Mouse (Mus musculus) heart, embryonic 12.5 days (tissue): Measurements from ENCODE around the gene Rnf114. TPM values are rescaled to one million over a fixed set of nuclear protein-coding genes. Genes with fewer than 3 reads are reported as not detected.

ENCODE experiments used
- ATAC-seq: fragments of 200-750 bp; cut with Nextera tagmentation; 2 replicates; pipeline ENCODE4 v1.8.0; 2017; ENCODE audit warnings: moderate TSS enrichment, moderate library complexity; ENCODE audit not compliant: insufficient number of reproducible peaks, low FRiP score
- H3K27ac ChIP-seq: fragments of 300-500 bp; sonication (generic); 2 replicates; pipeline ENCODE4 v1.5.1; 2016; ENCODE audit warnings: mild to moderate bottlenecking, moderate library complexity; ENCODE audit not compliant: poor library complexity, severe bottlenecking
- H3K27me3 ChIP-seq: fragments of 300-500 bp; sonication (generic); replicated peaks from 2 replicates; pipeline ENCODE4 v1.6.1; 2016; ENCODE audit warnings: mild to moderate bottlenecking, moderate library complexity
- H3K36me3 ChIP-seq: fragments of 300-500 bp; sonication (generic); 2 replicates; pipeline ENCODE4 v1.6.1; 2016; ENCODE audit warnings: mild to moderate bottlenecking, moderate library complexity
- H3K4me1 ChIP-seq: fragments of 300-500 bp; sonication (generic); replicated peaks from 2 replicates; pipeline ENCODE4 v1.6.1; 2016; ENCODE audit warnings: mild to moderate bottlenecking
- H3K4me2 ChIP-seq: fragments of 300-500 bp; sonication (generic); 2 replicates; pipeline ENCODE4 v1.6.1; 2016; ENCODE audit warnings: mild to moderate bottlenecking, moderate library complexity
- H3K4me3 ChIP-seq: fragments of 300-500 bp; sonication (generic); 2 replicates; pipeline ENCODE4 v1.5.1; 2016; ENCODE audit warnings: mild to moderate bottlenecking
- H3K9ac ChIP-seq: fragments of 300-500 bp; sonication (generic); 2 replicates; pipeline ENCODE4 v1.6.1; 2016; ENCODE audit warnings: mild to moderate bottlenecking, moderate library complexity
- H3K9me3 ChIP-seq: fragments of 300-500 bp; sonication (generic); replicated peaks from 2 replicates; pipeline ENCODE4 v1.6.1; 2016; ENCODE audit warnings: mild to moderate bottlenecking, moderate library complexity
- WGBS: fragments of 180-500 bp; shearing (Covaris S2); methylation state at CpG from one replicate; pipeline ENCODE4 v1.1.7; 2016; 5-methylcytosine and 5-hydroxymethylcytosine counted together
- polyA plus RNA-seq: library from polyadenylated mRNA; unstranded; fragments of >200 nt; fragmentation: Nextera tagmentation; extraction: Ambion mirVana; gene quantifications from 2 replicates; pipeline ENCODE4 v1.2.1, GENCODE M21; 2016

Rnf114 gene
- polyA plus RNA-seq, 1 experiment from 2014 or later, result 62.9 TPM

GRCm38 (mm10) chr2:167506546-167507260 is 14.3 kb downstream of the Rnf114 start:
- WGBS, result 94% methylated on average over 10 of the region's 10 CpGs
- no peak for ATAC-seq
- Histone ChIP-seq H3K4me3 (no peak overlapping the region), H3K9ac (no peak overlapping the region), H3K36me3 (peaks cover 35% of the 10 kb centered on the region), H3K4me1 (peaks cover 56% of the 10 kb centered on the region), H3K4me2 (no peak overlapping the region), H3K27ac (no peak overlapping the region), H3K27me3 (no peaks in the 10 kb centered on the region), H3K9me3 (no peaks in the 10 kb centered on the region)

- no peaks in the 10 kb centered on the region for H3K27me3 ChIP-seq
- no peak overlapping the region for H3K4me3 ChIP-seq
- H3K27ac ChIP-seq, result no peak overlapping the region
- no peak overlapping the region for H3K9ac ChIP-seq
- peaks cover 46% of the 10 kb centered on the region for H3K36me3 ChIP-seq
- ATAC-seq, result no peak
- WGBS, result 72% methylated on average over 3 of the region's 3 CpGs
- H3K4me2 ChIP-seq, result no peak overlapping the region
- H3K9me3 ChIP-seq, result no peaks in the 10 kb centered on the region
- peaks cover 55% of the 10 kb centered on the region for H3K4me1 ChIP-seq
Observed at GRCm38 (mm10) chr2:167507719-167508385, 15.4 kb downstream of the Rnf114 start.

- Histone ChIP-seq H3K9ac (no peak overlapping the region), H3K9me3 (no peaks in the 10 kb centered on the region), H3K27me3 (no peaks in the 10 kb centered on the region), H3K27ac (no peak overlapping the region), H3K4me2 (no peak overlapping the region), H3K4me1 (peaks cover 54% of the 10 kb centered on the region), H3K4me3 (no peak overlapping the region), H3K36me3 (peaks cover 53% of the 10 kb centered on the region)
- no peak for ATAC-seq
- WGBS, result 97% methylated on average over 4 of the region's 4 CpGs
Observed at GRCm38 (mm10) chr2:167508569-167508968, 16.1 kb downstream of the Rnf114 start.

GRCm38 (mm10) chr2:167510485-167510884 is 18.0 kb downstream of the Rnf114 start:
- no peaks in the 10 kb centered on the region for H3K27me3 ChIP-seq
- ATAC-seq, result peak; percentile 70
- peak overlapping the region; percentile 74 for H3K27ac ChIP-seq
- H3K9me3 ChIP-seq, result no peaks in the 10 kb centered on the region
- peaks cover 42% of the 10 kb centered on the region for H3K4me1 ChIP-seq
- H3K4me3 ChIP-seq, result no peak overlapping the region
- peaks cover 71% of the 10 kb centered on the region for H3K36me3 ChIP-seq
- H3K9ac ChIP-seq, result peak overlapping the region; percentile 7; the same call in 1 of the 2 replicates
- peak overlapping the region; percentile 8; the same call in 1 of the 2 replicates for H3K4me2 ChIP-seq
- 32% methylated on average over 3 of the region's 3 CpGs for WGBS

- no peaks in the 10 kb centered on the region for H3K9me3 ChIP-seq
- no peaks in the 10 kb centered on the region for H3K27me3 ChIP-seq
- H3K36me3 ChIP-seq, result peaks cover 84% of the 10 kb centered on the region
- H3K4me3 ChIP-seq, result no peak overlapping the region
- ATAC-seq, result no peak
- no peak overlapping the region for H3K9ac ChIP-seq
- no peak overlapping the region for H3K27ac ChIP-seq
- peaks cover 28% of the 10 kb centered on the region for H3K4me1 ChIP-seq
- 93% methylated on average over 9 of the region's 9 CpGs for WGBS
- H3K4me2 ChIP-seq, result no peak overlapping the region
Observed at GRCm38 (mm10) chr2:167512365-167512764, 19.9 kb downstream of the Rnf114 start.

GRCm38 (mm10) chr2:167512970-167513369 is 20.5 kb downstream of the Rnf114 start:
- Histone ChIP-seq H3K4me2 (no peak overlapping the region), H3K9me3 (no peaks in the 10 kb centered on the region), H3K27ac (no peak overlapping the region), H3K9ac (no peak overlapping the region), H3K4me3 (no peak overlapping the region), H3K27me3 (no peaks in the 10 kb centered on the region), H3K4me1 (peaks cover 22% of the 10 kb centered on the region), H3K36me3 (peaks cover 84% of the 10 kb centered on the region)
- ATAC-seq, result no peak
- WGBS, result 90% methylated on average over 5 of the region's 5 CpGs

- H3K9ac ChIP-seq, result no peak overlapping the region
- H3K9me3 ChIP-seq, result no peaks in the 10 kb centered on the region
- ATAC-seq, result no peak
- peaks cover 78% of the 10 kb centered on the region for H3K36me3 ChIP-seq
- H3K4me3 ChIP-seq, result no peak overlapping the region
- H3K27me3 ChIP-seq, result no peaks in the 10 kb centered on the region
- H3K4me2 ChIP-seq, result no peak overlapping the region
- peaks cover 16% of the 10 kb centered on the region for H3K4me1 ChIP-seq
- no peak overlapping the region for H3K27ac ChIP-seq
- 91% methylated on average over 4 of the region's 4 CpGs for WGBS
Observed at GRCm38 (mm10) chr2:167514641-167515040, 22.2 kb downstream of the Rnf114 start.

GRCm38 (mm10) chr2:167515688-167516087 is 23.2 kb downstream of the Rnf114 start:
- H3K9me3 ChIP-seq, result no peaks in the 10 kb centered on the region
- H3K9ac ChIP-seq, result no peak overlapping the region
- peaks cover 83% of the 10 kb centered on the region for H3K36me3 ChIP-seq
- no peak overlapping the region for H3K4me2 ChIP-seq
- peaks cover 7% of the 10 kb centered on the region for H3K4me1 ChIP-seq
- 86% methylated on average over 5 of the region's 5 CpGs for WGBS
- no peak for ATAC-seq
- H3K27me3 ChIP-seq, result no peaks in the 10 kb centered on the region
- H3K4me3 ChIP-seq, result no peak overlapping the region
- no peak overlapping the region for H3K27ac ChIP-seq

- WGBS, result 79% methylated on average over 5 of the region's 5 CpGs
- Histone ChIP-seq H3K4me3 (no peak overlapping the region), H3K9ac (no peak overlapping the region), H3K9me3 (no peaks in the 10 kb centered on the region), H3K27me3 (no peaks in the 10 kb centered on the region), H3K4me1 (no peaks in the 10 kb centered on the region), H3K4me2 (no peak overlapping the region), H3K36me3 (peaks cover 46% of the 10 kb centered on the region), H3K27ac (no peak overlapping the region)
- no peak for ATAC-seq
Observed at GRCm38 (mm10) chr2:167519606-167520252, 27.3 kb downstream of the Rnf114 start.

GRCm38 (mm10) chr2:167528278-167528677 is 35.8 kb downstream of the Rnf114 start:
- Histone ChIP-seq H3K9ac (no peak overlapping the region), H3K27me3 (peaks cover 10% of the 10 kb centered on the region; the same call in 1 of the 2 replicates), H3K27ac (no peak overlapping the region), H3K9me3 (no peaks in the 10 kb centered on the region), H3K4me2 (no peak overlapping the region), H3K4me1 (no peaks in the 10 kb centered on the region), H3K4me3 (no peak overlapping the region), H3K36me3 (no peaks in the 10 kb centered on the region)
- no peak for ATAC-seq
- 15% methylated on average over 5 of the region's 5 CpGs for WGBS

GRCm38 (mm10) chr2:167529935-167530513 is 37.6 kb downstream of the Rnf114 start:
- H3K4me2 ChIP-seq, result no peak overlapping the region
- no peak overlapping the region for H3K9ac ChIP-seq
- no peaks in the 10 kb centered on the region for H3K9me3 ChIP-seq
- H3K4me3 ChIP-seq, result no peak overlapping the region
- H3K36me3 ChIP-seq, result no peaks in the 10 kb centered on the region
- no peak for ATAC-seq
- no peaks in the 10 kb centered on the region for H3K4me1 ChIP-seq
- 59% methylated on average over 5 of the region's 5 CpGs for WGBS
- H3K27me3 ChIP-seq, result peaks cover 14% of the 10 kb centered on the region; the same call in 1 of the 2 replicates
- H3K27ac ChIP-seq, result no peak overlapping the region
